Mouse (Mus musculus): ENCODE data around the gene Epo. TPM values are rescaled to one million over a fixed set of nuclear protein-coding genes. Genes with fewer than 3 reads are reported as not detected.

Epo gene
- polyA plus RNA-seq, 1 experiment from 2014 or later: 0.66 TPM

DNA sequence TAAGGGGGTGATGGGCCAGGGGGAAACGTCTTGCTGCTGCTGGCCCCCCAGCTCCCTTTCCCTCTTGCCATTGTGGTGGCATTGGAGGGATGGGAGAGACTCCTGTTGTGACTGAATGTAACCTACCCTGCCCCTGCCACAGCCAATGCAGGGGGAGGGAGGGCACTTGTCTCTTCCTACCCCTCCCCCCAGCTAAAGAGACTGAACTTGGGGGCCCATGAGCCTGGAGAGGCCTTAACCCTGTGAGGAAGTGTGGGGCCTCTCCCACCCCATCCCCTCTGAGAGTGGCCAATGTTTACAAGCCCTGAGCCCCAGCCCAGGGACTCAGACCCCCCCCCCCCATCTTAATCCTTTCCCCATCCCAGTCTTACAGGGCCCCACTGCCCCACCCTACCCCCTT is 5.6 kb downstream of the Epo start:
- Histone ChIP-seq H3K9ac (no peak overlapping the region), H3K27me3 (no peaks in the 10 kb centered on the region), H3K27ac (no peak overlapping the region), H3K36me3 (peaks cover 75% of the 10 kb centered on the region), H3K4me1 (peaks cover 21% of the 10 kb centered on the region; the same call in 1 of the 2 replicates), H3K4me2 (no peak overlapping the region), H3K9me3 (no peaks in the 10 kb centered on the region), H3K4me3 (no peak overlapping the region)
- 68% methylated on average over 1 of the region's 1 CpGs for WGBS
- no peak for ATAC-seq (ENCODE audit: borderline replicate concordance, extremely low read depth, low FRiP score, low TSS enrichment)

DNA sequence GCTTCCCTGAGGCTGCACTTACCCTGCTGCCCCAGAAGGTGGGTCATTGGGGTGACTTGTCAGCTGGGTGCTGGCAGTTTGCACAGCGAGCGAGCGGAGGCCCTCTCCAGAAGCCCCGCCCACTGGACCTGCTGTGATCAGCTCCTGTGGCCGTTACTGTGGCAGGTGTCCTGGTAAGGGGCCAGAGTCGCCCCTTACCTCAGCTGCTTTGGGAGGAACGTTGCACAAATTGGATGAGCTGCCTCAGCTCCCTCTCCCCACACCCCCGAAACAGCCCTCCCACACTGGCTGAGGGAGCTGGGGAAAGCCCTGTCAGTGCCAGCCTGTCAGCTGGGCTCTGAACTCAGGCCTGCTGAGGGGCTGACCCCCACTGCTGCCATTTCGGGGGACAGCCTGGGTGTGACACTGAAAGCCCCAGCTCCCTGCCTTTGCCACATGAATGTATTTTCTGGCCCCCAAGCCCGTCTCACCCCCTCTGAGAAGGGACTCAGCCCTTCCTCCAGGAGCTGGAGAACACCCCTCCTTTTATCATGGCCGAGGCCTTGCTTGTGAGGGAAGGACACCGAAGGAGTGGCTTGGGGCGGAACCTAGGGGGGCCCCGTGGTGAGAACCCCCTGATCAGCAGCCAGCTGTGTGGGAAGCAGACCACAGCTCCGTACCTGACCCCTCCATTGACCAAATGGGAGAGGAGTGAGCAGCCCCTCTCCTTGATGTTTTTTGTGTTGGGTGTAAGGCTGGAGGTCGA is 6.7 kb downstream of the Epo start:
- no peak for ATAC-seq (ENCODE audit: borderline replicate concordance, extremely low read depth, low FRiP score, low TSS enrichment)
- Histone ChIP-seq H3K9me3 (no peaks in the 10 kb centered on the region), H3K27ac (no peak overlapping the region), H3K36me3 (peaks cover 85% of the 10 kb centered on the region), H3K9ac (no peak overlapping the region), H3K27me3 (no peaks in the 10 kb centered on the region), H3K4me2 (no peak overlapping the region), H3K4me1 (peaks cover 21% of the 10 kb centered on the region; the same call in 1 of the 2 replicates), H3K4me3 (no peak overlapping the region)
- 46% methylated on average over 16 of the region's 16 CpGs for WGBS

DNA sequence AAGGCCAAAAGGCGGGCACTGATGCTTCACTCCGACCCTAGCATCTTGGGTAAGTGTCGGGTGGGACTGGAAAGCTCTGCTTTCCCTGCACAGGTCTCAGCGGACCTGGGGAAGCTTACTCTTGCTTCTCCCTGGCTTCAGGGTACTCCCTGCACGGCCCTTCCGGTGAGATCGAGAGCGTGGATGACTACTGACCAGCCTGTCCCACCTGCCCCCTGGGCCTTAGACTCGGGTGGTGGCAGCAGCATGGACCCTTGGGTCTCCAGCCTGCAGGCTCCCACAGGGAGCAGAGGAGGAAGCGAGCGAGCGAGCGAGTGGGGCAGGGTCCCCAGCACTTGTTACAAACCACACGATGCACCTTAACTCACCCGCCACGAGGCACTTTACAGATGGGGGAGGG is 7.5 kb downstream of the Epo start:
- Histone ChIP-seq H3K27ac (no peak overlapping the region), H3K4me3 (no peak overlapping the region), H3K9me3 (no peaks in the 10 kb centered on the region), H3K9ac (no peak overlapping the region), H3K36me3 (peaks cover 94% of the 10 kb centered on the region), H3K4me2 (no peak overlapping the region), H3K4me1 (peaks cover 20% of the 10 kb centered on the region; the same call in 1 of the 2 replicates), H3K27me3 (no peaks in the 10 kb centered on the region)
- WGBS: 72% methylated on average over 16 of the region's 16 CpGs
- no peak for ATAC-seq (ENCODE audit: borderline replicate concordance, extremely low read depth, low FRiP score, low TSS enrichment)

DNA sequence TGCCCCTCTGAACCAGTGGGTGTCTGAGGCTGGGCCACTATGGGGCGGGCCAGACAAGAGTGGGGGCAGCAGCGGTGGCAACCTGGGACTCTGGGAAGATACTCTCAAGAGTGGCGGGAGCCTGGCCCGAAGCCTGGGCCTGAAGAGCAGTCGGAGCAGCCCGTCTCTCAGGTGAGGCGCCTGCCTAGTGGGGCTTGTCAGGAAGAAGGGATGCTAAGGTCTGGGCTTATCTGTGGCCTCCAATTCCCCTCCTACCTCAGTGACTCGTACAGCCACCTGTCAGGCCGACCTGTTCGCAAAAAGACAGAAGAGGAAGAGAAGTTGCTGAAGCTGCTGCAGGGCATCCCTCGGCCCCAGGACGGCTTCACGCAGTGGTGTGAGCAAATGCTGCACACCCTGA is 8.4 kb downstream of the Epo start:
- Histone ChIP-seq H3K4me3 (no peak overlapping the region), H3K36me3 (peaks cover 96% of the 10 kb centered on the region), H3K27ac (no peak overlapping the region), H3K4me1 (peaks cover 13% of the 10 kb centered on the region; the same call in 1 of the 2 replicates), H3K9me3 (no peaks in the 10 kb centered on the region), H3K27me3 (no peaks in the 10 kb centered on the region), H3K4me2 (no peak overlapping the region), H3K9ac (no peak overlapping the region)
- 82% methylated on average over 13 of the region's 13 CpGs for WGBS
- ATAC-seq (ENCODE audit: borderline replicate concordance, extremely low read depth, low FRiP score, low TSS enrichment): no peak

DNA sequence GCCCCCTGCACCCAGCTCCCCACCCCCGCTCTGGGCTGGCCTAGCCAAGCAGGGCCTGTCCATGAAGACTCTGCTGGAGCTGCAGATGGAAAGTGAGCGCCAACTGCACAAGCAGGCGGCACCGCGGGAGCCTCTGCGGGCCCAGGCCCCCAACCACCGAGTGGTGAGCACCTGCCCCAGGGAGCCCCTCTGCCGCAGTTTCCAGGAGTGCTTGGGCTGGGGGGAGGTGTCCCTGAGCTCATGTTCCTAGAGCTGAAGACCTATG is 8.9 kb downstream of the Epo start:
- ATAC-seq (ENCODE audit: borderline replicate concordance, extremely low read depth, low FRiP score, low TSS enrichment): no peak
- Histone ChIP-seq H3K4me3 (no peak overlapping the region), H3K4me2 (no peak overlapping the region), H3K27ac (no peak overlapping the region), H3K4me1 (peaks cover 10% of the 10 kb centered on the region; the same call in 1 of the 2 replicates), H3K27me3 (no peaks in the 10 kb centered on the region), H3K9ac (no peak overlapping the region), H3K9me3 (no peaks in the 10 kb centered on the region), H3K36me3 (peaks cover 96% of the 10 kb centered on the region)
- WGBS: 85% methylated on average over 8 of the region's 8 CpGs

DNA sequence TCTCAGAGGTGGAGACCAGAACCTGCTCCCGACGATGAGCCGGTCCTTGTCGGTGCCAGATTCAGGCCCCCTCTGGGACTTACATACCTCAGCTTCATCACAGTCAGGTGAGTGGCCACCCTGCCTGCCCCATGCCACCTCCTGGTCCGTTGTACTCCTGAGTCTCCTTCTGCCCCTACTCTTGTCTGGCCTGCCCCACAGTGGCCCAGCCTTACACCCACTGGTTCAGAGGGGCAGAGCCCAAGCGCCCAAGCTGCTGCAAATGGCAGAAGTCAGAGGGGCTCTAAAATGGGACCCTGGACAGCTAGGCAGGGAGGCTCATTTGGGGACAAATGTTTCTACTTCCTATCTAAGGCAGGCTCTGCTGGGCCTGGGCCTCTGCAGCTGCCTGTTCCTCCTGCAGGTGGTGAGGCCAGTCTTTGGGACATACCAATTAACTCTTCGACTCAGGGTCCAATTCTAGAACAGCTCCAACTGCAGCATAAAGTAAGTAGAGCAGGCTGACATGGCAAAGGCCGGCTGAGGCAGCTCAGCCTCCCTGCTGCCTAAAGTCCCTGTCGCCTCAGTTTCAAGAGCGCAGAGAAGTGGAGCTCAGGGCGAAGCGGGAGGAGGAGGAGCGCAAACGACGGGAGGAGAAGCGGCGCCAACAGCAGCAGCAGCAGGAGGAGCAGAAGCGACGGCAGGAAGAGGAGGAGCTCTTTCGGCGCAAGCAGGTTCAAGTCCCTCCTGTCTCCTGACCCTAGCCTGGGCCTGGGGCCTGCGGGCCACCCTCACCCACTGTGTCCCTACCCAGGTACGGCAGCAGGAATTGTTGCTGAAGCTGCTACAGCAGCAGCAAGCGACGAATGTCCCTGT is 9.4 kb downstream of the Epo start:
- Histone ChIP-seq H3K36me3 (peaks cover 96% of the 10 kb centered on the region), H3K27me3 (no peaks in the 10 kb centered on the region), H3K9ac (no peak overlapping the region), H3K27ac (no peak overlapping the region), H3K4me2 (no peak overlapping the region), H3K4me1 (peaks cover 10% of the 10 kb centered on the region; the same call in 1 of the 2 replicates), H3K4me3 (no peak overlapping the region), H3K9me3 (no peaks in the 10 kb centered on the region)
- WGBS: 77% methylated on average over 25 of the region's 25 CpGs
- ATAC-seq (ENCODE audit: borderline replicate concordance, extremely low read depth, low FRiP score, low TSS enrichment): no peak

DNA sequence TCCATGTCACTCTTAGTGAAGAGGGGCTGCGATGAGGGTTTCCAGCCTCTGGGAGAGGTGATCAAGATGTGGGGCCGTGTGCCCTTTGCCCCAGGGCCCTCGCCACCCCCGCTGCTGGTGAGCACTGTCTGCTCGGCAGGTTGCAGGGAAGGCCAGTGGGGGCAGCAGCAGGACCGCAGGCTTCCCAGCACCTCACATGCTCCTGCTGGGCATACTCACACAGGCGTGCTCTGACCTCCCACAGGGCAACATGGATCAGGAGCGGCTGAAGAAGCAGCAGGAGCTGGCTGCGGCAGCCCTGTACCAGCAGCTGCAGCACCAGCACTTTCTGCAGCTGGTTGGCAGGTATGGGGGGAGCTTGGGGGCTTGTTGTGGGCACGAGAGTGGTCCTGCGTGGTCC is 10.3 kb downstream of the Epo start:
- Histone ChIP-seq H3K4me3 (no peak overlapping the region), H3K36me3 (peaks cover 88% of the 10 kb centered on the region), H3K4me1 (peaks cover 10% of the 10 kb centered on the region; the same call in 1 of the 2 replicates), H3K27me3 (no peaks in the 10 kb centered on the region), H3K9ac (no peak overlapping the region), H3K4me2 (no peak overlapping the region), H3K9me3 (no peaks in the 10 kb centered on the region), H3K27ac (no peak overlapping the region)
- no peak for ATAC-seq (ENCODE audit: borderline replicate concordance, extremely low read depth, low FRiP score, low TSS enrichment)
- WGBS: 68% methylated on average over 11 of the region's 11 CpGs

DNA sequence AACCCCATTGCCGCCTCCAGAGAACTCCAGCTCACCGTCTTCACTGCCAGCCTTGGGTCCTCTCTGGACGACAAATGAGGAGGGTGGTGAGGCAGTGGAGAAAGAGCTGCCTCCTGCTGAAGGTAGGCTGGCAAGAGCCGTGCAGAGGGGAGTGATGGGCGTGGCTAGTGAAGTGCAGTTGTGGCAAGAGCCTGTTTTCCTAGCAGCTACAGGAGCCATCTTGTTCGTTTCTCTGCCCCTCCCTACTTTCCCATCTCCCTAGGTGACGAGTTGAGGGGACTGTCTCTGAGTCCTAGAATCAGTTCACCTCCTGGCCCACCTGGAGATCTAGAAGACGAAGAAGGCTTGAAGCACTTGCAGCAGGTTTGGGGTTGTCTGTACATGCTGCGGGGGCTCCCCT is 11.2 kb downstream of the Epo start:
- Histone ChIP-seq H3K9ac (no peak overlapping the region), H3K27ac (no peak overlapping the region), H3K36me3 (peaks cover 81% of the 10 kb centered on the region), H3K9me3 (no peaks in the 10 kb centered on the region), H3K4me3 (no peak overlapping the region), H3K4me1 (peaks cover 10% of the 10 kb centered on the region; the same call in 1 of the 2 replicates), H3K4me2 (no peak overlapping the region), H3K27me3 (no peaks in the 10 kb centered on the region)
- WGBS: 67% methylated on average over 9 of the region's 9 CpGs
- no peak for ATAC-seq (ENCODE audit: borderline replicate concordance, extremely low read depth, low FRiP score, low TSS enrichment)

DNA sequence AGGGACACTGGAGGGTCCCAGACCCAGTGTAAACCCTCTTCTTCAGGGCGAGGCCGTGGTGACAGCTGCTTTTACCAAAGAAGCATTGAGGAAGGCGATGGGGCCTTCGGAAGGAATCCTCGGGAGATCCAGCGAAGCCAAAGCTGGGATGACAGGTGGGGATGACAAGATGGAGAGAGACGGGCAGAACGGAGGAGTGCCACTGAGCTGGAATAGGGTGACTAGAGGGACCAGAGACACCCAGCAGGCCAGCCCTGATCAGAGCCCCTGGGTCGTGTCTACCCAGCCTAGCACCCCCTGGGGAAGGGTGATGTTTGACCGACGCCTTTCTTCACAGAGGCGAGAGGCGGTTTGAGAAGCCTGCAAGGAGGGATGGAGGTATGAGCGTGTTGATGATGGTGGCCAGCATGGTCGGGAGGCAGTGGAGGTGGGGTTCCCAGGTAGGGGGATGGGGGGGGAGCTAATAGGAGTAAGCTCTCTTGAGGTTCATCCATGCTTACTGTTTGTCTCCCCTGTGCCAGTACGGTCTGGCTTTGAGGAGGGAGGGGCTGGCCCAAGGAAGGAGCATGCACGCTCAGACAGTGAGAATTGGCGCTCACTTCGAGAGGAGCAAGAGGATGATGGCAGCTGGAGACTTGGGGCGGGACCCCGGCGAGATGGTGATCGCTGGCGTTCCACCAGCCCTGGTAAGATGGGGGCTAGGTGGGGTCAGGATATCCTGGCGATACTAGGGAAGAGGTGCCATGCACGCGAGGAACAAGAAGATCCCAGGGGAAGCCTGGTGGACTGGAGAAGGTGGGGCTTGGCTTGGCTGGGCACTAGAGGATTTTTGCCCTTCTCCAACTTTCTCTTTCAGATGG is 13.1 kb downstream of the Epo start:
- H3K36me3 ChIP-seq: peaks cover 64% of the 10 kb centered on the region
- peaks cover 2% of the 10 kb centered on the region; the same call in 1 of the 2 replicates for H3K4me1 ChIP-seq
- WGBS: 86% methylated on average over 27 of the region's 27 CpGs
- ATAC-seq (ENCODE audit: borderline replicate concordance, extremely low read depth, low FRiP score, low TSS enrichment): no peak
- no peak overlapping the region for H3K9ac ChIP-seq
- no peaks in the 10 kb centered on the region for H3K9me3 ChIP-seq
- H3K27me3 ChIP-seq: no peaks in the 10 kb centered on the region
- no peak overlapping the region for H3K4me2 ChIP-seq
- H3K27ac ChIP-seq: no peak overlapping the region
- no peak overlapping the region for H3K4me3 ChIP-seq

DNA sequence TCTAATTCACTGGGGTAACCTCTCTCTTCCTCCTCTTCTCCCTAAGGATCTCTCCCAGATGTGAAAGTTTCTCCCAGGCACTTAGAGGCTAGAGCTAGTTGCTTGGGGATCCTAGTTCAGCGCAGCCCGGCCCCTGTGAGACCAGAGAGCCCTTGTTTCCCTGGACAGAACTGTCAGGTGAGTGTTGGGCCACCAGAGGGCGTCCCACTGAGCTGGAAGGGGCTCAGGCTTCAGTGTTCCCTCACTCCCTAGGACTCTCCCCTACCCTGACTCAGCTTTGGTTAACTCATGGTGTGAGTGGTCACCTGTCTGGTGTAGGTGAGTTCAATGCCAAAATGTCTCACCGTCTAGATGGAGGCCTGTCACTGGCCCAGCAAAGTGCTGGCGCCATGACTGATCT is 14.6 kb downstream of the Epo start, which contains the start of gene Gigyf1:
Gigyf1 (plus strand) TSS at position 113 of the 400 bp plus-strand sequence.
- Histone ChIP-seq H3K9ac (no peak within 1 kb of the TSS), H3K4me3 (no peak within 1 kb of the TSS), H3K9me3 (no peaks in the 10 kb centered on the region), H3K36me3 (peaks cover 50% of the 10 kb centered on the region), H3K27me3 (no peaks in the 10 kb centered on the region), H3K27ac (no peak within 1 kb of the TSS), H3K4me1 (peaks cover 13% of the 10 kb centered on the region), H3K4me2 (no peak within 1 kb of the TSS)
- 73% methylated on average over 5 of the region's 5 CpGs for WGBS
- ATAC-seq (ENCODE audit: borderline replicate concordance, extremely low read depth, low FRiP score, low TSS enrichment): no peak

DNA sequence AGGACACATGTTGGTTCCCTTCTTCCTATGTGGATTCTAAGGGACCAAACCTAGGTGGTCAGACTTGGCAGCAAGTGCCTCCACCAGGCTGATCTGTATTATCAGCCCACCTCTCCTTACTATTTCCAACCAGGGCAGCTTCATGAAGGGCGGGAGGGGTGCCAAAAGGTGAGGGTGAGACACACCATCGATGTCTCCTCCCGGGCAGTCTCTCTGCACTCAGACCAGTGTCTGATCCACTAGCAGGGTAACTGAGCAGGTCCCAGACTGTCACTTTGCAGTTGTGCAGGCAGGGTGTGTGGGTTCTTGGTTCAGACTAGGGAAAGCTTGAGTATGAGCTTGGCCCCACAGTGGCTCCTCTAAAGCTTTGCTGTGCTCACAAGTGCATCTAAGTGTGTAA is 18.2 kb downstream of the Epo start:
- ATAC-seq (ENCODE audit: borderline replicate concordance, extremely low read depth, low FRiP score, low TSS enrichment): no peak
- H3K9ac ChIP-seq: no peak overlapping the region
- H3K4me2 ChIP-seq: no peak overlapping the region
- H3K4me1 ChIP-seq: peaks cover 38% of the 10 kb centered on the region
- H3K27ac ChIP-seq: no peak overlapping the region
- WGBS: 88% methylated on average over 3 of the region's 3 CpGs
- peaks cover 13% of the 10 kb centered on the region for H3K36me3 ChIP-seq
- no peak overlapping the region for H3K4me3 ChIP-seq
- no peaks in the 10 kb centered on the region for H3K9me3 ChIP-seq
- no peaks in the 10 kb centered on the region for H3K27me3 ChIP-seq

Data from lung, embryonic 15.5 days (tissue).